Mouse (Mus musculus): Measurements from ENCODE around the gene Nrxn1.

DNA sequence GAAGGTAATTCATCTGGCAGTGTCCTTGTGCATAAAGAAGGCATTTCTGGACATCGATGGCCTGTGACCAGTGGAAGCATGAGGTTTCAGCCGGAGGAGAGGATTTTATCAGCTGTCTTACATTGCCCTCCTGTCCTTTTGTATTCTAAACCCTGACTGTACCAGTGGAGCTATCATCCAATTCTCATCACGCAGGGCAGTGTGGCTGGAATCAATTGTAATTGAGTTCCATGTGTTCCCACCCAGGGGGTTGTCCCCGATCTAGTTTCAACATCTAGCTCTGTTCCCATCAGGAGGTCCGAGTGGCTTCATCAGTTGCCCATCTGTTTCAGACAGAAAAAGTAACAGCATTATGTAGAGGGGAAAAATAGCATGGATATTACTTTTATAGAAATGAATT lies 1038.6 kb downstream of the Nrxn1 start:
- no peak for TF ChIP-seq POLR2A (IDR thresholded peaks at IDR 0.05; ENCODE audit: insufficient read length, low read depth)
- TF ChIP-seq USF1 (IDR thresholded peaks at IDR 0.05; ENCODE audit: low read depth), result no peak
- TF ChIP-seq CEBPB (IDR thresholded peaks at IDR 0.05; ENCODE audit: insufficient read depth, poor library complexity, severe bottlenecking), result no peak
- no peak for TF ChIP-seq TCF12 (IDR thresholded peaks at IDR 0.05; ENCODE audit: insufficient read depth, poor library complexity, severe bottlenecking)
- no peak for TF ChIP-seq E2F4 (IDR thresholded peaks at IDR 0.05; ENCODE audit: insufficient read depth)
